Mouse (Mus musculus): ENCODE results near the gene Gm42674. TPM values are rescaled to one million over a fixed set of nuclear protein-coding genes. Genes with fewer than 3 reads are reported as not detected.
A peak's percentile ranks its signal among the peaks of the same experiment; 100 is the strongest.

The Gm42674 gene
- polyA plus RNA-seq (2014; fragmentation: Nextera tagmentation; extraction: Ambion mirVana), result not detected in 2 replicates

DNA sequence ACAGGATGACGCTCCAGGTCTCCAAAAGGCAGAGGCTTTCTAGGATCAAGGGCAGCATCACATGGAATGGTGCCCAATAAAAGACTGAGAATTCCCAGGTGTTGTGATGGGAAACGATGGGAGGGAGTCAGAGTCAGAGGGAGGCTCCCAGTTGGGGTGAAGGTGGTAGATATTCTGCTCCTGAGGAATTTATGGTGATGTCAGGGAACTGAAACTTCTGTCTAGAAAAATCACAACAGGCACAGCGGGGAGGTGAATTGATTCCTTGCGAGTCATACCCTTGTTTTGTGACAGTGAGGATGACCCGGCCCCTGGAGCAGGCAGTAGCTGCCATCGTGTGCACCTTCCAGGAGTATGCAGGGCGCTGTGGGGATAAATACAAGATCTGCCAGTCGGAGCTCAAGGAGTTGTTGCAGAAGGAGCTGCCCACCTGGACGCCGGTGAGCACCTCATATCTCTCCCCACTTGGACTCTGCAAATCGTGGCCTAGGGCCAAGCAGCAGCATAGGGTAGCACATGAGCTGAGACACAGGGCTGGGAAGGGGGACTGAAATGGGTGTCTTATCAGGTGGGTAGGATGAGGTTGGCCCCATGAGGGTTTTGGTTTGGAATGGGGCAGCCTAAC is at the start of gene Gm42674:
TSS of gene Gm42674 (plus strand) at position 419 of the 625 bp plus-strand sequence.
- 74% methylated on average over 11 of the region's 11 CpGs for WGBS
- Histone ChIP-seq H3K4me1 (ENCODE audit: insufficient read depth) (peaks cover 22% of the 10 kb centered on the region), H3K27ac (ENCODE audit: low read depth) (no peak within 1 kb of the TSS), H3K9me3 (ENCODE audit: low read depth, low read length) (no peaks in the 10 kb centered on the region), H3K36me3 (ENCODE audit: insufficient read depth) (no peaks in the 10 kb centered on the region), H3K27me3 (ENCODE audit: insufficient read depth, low read length) (no peaks in the 10 kb centered on the region), H3K9ac (no peak within 1 kb of the TSS), H3K4me3 (ENCODE audit: low read depth, low read length) (no peak within 1 kb of the TSS), H3K4me2 (no peak within 1 kb of the TSS)
- no peak for DNase-seq
- no peak for TF ChIP-seq CTCF (IDR thresholded peaks at IDR 0.05; ENCODE audit: low read depth)
- ATAC-seq (ENCODE audit: insufficient read depth), result no peak

DNA sequence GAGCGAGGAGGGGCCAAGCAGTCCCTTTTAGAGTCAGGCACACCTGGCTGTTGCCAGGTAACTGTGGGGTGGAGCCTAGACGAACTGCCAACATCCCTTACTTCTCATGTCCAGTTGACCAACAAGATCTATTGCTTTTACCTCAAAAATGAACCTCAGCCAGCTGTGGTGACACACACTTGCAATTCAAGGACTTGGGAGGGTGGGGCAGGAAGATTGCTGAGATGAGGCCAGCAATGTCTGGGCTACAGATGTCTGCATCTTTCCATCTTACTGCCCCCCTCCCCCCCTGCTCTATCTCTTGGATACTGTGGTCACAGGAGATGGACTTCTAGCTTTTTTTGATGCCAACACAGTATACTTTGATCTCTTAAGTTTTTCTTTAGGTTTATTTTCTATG is 49.5 kb upstream of the Gm42674 start:
- Histone ChIP-seq H3K4me2 (no peak overlapping the region), H3K36me3 (ENCODE audit: insufficient read depth) (no peaks in the 10 kb centered on the region), H3K27ac (ENCODE audit: low read depth) (no peak overlapping the region), H3K9ac (no peak overlapping the region), H3K9me3 (ENCODE audit: low read depth, low read length) (no peaks in the 10 kb centered on the region), H3K27me3 (ENCODE audit: insufficient read depth, low read length) (no peaks in the 10 kb centered on the region), H3K4me1 (ENCODE audit: insufficient read depth) (no peaks in the 10 kb centered on the region), H3K4me3 (ENCODE audit: low read depth, low read length) (no peak overlapping the region)
- ATAC-seq (ENCODE audit: insufficient read depth) (no peak), DNase-seq (no peak)
- 65% methylated on average over 2 of the region's 2 CpGs for WGBS
- no peak for TF ChIP-seq CTCF (IDR thresholded peaks at IDR 0.05; ENCODE audit: low read depth)

DNA sequence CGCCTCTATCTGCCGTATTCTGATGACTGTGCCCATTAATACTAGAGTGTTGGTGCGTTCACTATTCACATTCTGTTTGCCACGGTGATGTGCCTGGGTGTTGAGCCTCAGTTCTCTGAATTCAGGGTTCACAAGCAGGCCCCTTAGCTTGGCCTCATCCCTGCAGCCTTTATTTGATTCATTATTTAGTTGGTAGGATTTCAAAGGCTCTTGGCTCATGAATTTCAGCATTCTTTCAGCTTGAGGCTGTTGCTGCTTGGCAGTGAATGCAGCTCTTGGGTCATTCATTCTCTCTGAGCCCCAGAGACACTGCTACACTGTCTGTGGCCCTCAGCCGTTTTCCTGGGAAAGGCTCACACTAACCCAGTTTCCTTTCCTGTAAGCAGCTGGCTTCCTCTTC is 45.8 kb upstream of the Gm42674 start:
- Histone ChIP-seq H3K9me3 (ENCODE audit: low read depth, low read length) (no peaks in the 10 kb centered on the region), H3K36me3 (ENCODE audit: insufficient read depth) (no peaks in the 10 kb centered on the region), H3K27ac (ENCODE audit: low read depth) (no peak overlapping the region), H3K27me3 (ENCODE audit: insufficient read depth, low read length) (no peaks in the 10 kb centered on the region), H3K4me2 (no peak overlapping the region), H3K9ac (no peak overlapping the region), H3K4me3 (ENCODE audit: low read depth, low read length) (no peak overlapping the region), H3K4me1 (ENCODE audit: insufficient read depth) (no peaks in the 10 kb centered on the region)
- WGBS, result 65% methylated on average over 5 of the region's 5 CpGs
- ATAC-seq (ENCODE audit: insufficient read depth) (no peak), DNase-seq (peak; percentile 4)
- TF ChIP-seq CTCF (IDR thresholded peaks at IDR 0.05; ENCODE audit: low read depth), result no peak

- 75% methylated on average over 6 of the region's 6 CpGs for WGBS
- Histone ChIP-seq H3K27ac (ENCODE audit: low read depth) (no peak within 1 kb of the TSS), H3K9ac (no peak within 1 kb of the TSS), H3K27me3 (ENCODE audit: insufficient read depth, low read length) (no peaks in the 10 kb centered on the region), H3K36me3 (ENCODE audit: insufficient read depth) (no peaks in the 10 kb centered on the region), H3K4me3 (ENCODE audit: low read depth, low read length) (no peak within 1 kb of the TSS), H3K4me2 (no peak within 1 kb of the TSS), H3K4me1 (ENCODE audit: insufficient read depth) (no peaks in the 10 kb centered on the region), H3K9me3 (ENCODE audit: low read depth, low read length) (no peaks in the 10 kb centered on the region)
- no peak for TF ChIP-seq CTCF (IDR thresholded peaks at IDR 0.05; ENCODE audit: low read depth)
- ATAC-seq (ENCODE audit: insufficient read depth), result no peak
- no peak for DNase-seq
These were observed 41.6 kb upstream of the Gm42674 start, which contains the start of gene S100a3 for GRCm38 (mm10) chr3:90560008-90560628. Gene S100a3 (plus strand): TSS chr3:90560578.

DNA sequence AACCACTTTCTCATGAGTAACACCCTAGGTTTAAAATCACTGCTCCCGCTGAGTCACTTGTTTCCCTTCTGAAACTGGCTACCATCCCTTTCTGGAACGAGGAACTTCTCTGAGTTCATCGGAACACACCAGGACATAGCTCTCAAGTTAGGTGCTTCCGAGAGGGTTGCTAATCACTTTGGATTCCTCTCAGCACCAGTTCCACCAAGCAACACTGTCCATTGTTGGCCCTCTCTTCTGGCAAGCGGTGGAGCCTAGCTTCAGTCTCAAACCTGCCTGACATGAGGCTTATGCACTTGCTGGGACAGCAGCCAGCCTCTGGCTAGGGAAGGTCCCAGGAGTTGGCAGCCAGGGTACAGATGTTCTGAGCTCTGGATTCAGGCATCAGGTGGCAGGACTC is 27.0 kb upstream of the Gm42674 start:
- no peak for TF ChIP-seq CTCF (IDR thresholded peaks at IDR 0.05; ENCODE audit: low read depth)
- ATAC-seq (ENCODE audit: insufficient read depth), result no peak

DNA sequence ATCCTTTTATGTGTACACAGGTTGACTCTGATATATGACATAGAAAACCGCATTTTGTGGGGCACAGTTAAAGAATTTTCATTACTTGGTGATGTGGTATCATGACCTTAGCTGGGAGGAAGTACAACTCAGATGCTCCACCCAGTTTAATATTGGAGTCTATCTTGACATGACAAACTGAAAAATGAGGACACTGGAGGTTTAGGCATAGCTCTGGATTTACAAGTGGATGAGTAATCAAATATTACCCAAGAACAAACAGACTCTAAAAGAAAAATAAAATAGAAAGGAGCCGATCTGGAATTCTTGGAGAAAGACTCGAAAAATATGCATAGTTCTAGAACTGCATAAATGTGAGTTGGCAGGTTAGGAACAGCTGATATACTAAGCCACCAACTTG is 26.4 kb upstream of the Gm42674 start:
- ATAC-seq (ENCODE audit: insufficient read depth), result no peak
- Histone ChIP-seq H3K9me3 (ENCODE audit: low read depth, low read length) (no peaks in the 10 kb centered on the region), H3K4me1 (ENCODE audit: insufficient read depth) (no peaks in the 10 kb centered on the region), H3K4me3 (ENCODE audit: low read depth, low read length) (no peak overlapping the region), H3K36me3 (ENCODE audit: insufficient read depth) (no peaks in the 10 kb centered on the region), H3K27ac (ENCODE audit: low read depth) (no peak overlapping the region), H3K27me3 (ENCODE audit: insufficient read depth, low read length) (no peaks in the 10 kb centered on the region), H3K9ac (no peak overlapping the region), H3K4me2 (no peak overlapping the region)
- TF ChIP-seq CTCF (IDR thresholded peaks at IDR 0.05; ENCODE audit: low read depth), result no peak
- 62% methylated on average over 3 of the region's 3 CpGs for WGBS
- no peak for DNase-seq

More for the DNA sequence above, 27.0 kb upstream of the Gm42674 start:
- no peak overlapping the region for H3K4me2 ChIP-seq
- no peak overlapping the region for H3K4me3 ChIP-seq (ENCODE audit: low read depth, low read length)
- 85% methylated on average over 5 of the region's 5 CpGs for WGBS
- DNase-seq, result no peak
- H3K9me3 ChIP-seq (ENCODE audit: low read depth, low read length), result no peaks in the 10 kb centered on the region
- H3K9ac ChIP-seq, result no peak overlapping the region
- no peaks in the 10 kb centered on the region for H3K36me3 ChIP-seq (ENCODE audit: insufficient read depth)
- H3K4me1 ChIP-seq (ENCODE audit: insufficient read depth), result no peaks in the 10 kb centered on the region
- H3K27me3 ChIP-seq (ENCODE audit: insufficient read depth, low read length), result no peaks in the 10 kb centered on the region
- no peak overlapping the region for H3K27ac ChIP-seq (ENCODE audit: low read depth)

- WGBS, result 63% methylated on average over 10 of the region's 10 CpGs
- Histone ChIP-seq H3K27ac (ENCODE audit: low read depth) (no peak overlapping the region), H3K4me2 (no peak overlapping the region), H3K9ac (no peak overlapping the region), H3K9me3 (ENCODE audit: low read depth, low read length) (no peaks in the 10 kb centered on the region), H3K4me3 (ENCODE audit: low read depth, low read length) (no peak overlapping the region), H3K36me3 (ENCODE audit: insufficient read depth) (no peaks in the 10 kb centered on the region), H3K4me1 (ENCODE audit: insufficient read depth) (no peaks in the 10 kb centered on the region), H3K27me3 (ENCODE audit: insufficient read depth, low read length) (no peaks in the 10 kb centered on the region)
- TF ChIP-seq CTCF (IDR thresholded peaks at IDR 0.05; ENCODE audit: low read depth), result no peak
- DNase-seq (peak; percentile 39), ATAC-seq (ENCODE audit: insufficient read depth) (no peak)
These were observed 25.2 kb upstream of the Gm42674 start for GRCm38 (mm10) chr3:90576351-90577001.

Measured in lung, embryonic 14.5 days (tissue).